Mouse (Mus musculus): ENCODE data around the gene Gm11595. TPM values are rescaled to one million over a fixed set of nuclear protein-coding genes. Genes with fewer than 3 reads are reported as not detected.

Gm11595 gene
- polyA plus RNA-seq, 1 experiment from 2014 or later, result not detected

GRCm38 (mm10) chr11:99768410-99768809 is 4.3 kb downstream of the Gm11595 start:
- WGBS, result 80% methylated on average over 2 of the region's 2 CpGs

GRCm38 (mm10) chr11:99758877-99759276 is 13.8 kb downstream of the Gm11595 start:
- Histone ChIP-seq H3K9me3 (ENCODE audit: control insufficient read depth, low read length) (no peaks in the 10 kb centered on the region), H3K27ac (replicated peaks; ENCODE audit: low read depth, low read length) (no peak overlapping the region), H3K4me1 (ENCODE audit: control insufficient read depth, insufficient read depth, low read length) (no peaks in the 10 kb centered on the region), H3K9ac (ENCODE audit: low read length) (no peak overlapping the region), H3K4me2 (ENCODE audit: low read depth, severe bottlenecking) (no peak overlapping the region), H3K27me3 (ENCODE audit: control insufficient read depth, insufficient read depth, low read length) (no peaks in the 10 kb centered on the region), H3K4me3 (ENCODE audit: low read depth, low read length) (no peak overlapping the region), H3K36me3 (ENCODE audit: control insufficient read depth, insufficient read depth, low read length) (no peaks in the 10 kb centered on the region)
- WGBS, result 97% methylated on average over 1 of the region's 1 CpGs
- ATAC-seq (ENCODE audit: insufficient number of reproducible peaks, low FRiP score, low TSS enrichment, low read depth) (no peak), DNase-seq (ENCODE audit: low spot score) (no peak)

More at GRCm38 (mm10) chr11:99768410-99768809, 4.3 kb downstream of the Gm11595 start:
- Histone ChIP-seq H3K27ac (replicated peaks; ENCODE audit: low read depth, low read length) (no peak overlapping the region), H3K4me3 (ENCODE audit: low read depth, low read length) (no peak overlapping the region), H3K4me2 (ENCODE audit: low read depth, severe bottlenecking) (no peak overlapping the region), H3K36me3 (ENCODE audit: control insufficient read depth, insufficient read depth, low read length) (no peaks in the 10 kb centered on the region), H3K9me3 (ENCODE audit: control insufficient read depth, low read length) (no peaks in the 10 kb centered on the region), H3K4me1 (ENCODE audit: control insufficient read depth, insufficient read depth, low read length) (no peaks in the 10 kb centered on the region), H3K27me3 (ENCODE audit: control insufficient read depth, insufficient read depth, low read length) (no peaks in the 10 kb centered on the region), H3K9ac (ENCODE audit: low read length) (no peak overlapping the region)
- no peak for DNase-seq (ENCODE audit: low spot score)
- no peak for ATAC-seq (ENCODE audit: insufficient number of reproducible peaks, low FRiP score, low TSS enrichment, low read depth)

GRCm38 (mm10) chr11:99743985-99744384 is 28.7 kb downstream of the Gm11595 start:
- Histone ChIP-seq H3K9ac (ENCODE audit: low read length) (no peak overlapping the region), H3K9me3 (ENCODE audit: control insufficient read depth, low read length) (no peaks in the 10 kb centered on the region), H3K4me1 (ENCODE audit: control insufficient read depth, insufficient read depth, low read length) (no peaks in the 10 kb centered on the region), H3K4me2 (ENCODE audit: low read depth, severe bottlenecking) (no peak overlapping the region), H3K36me3 (ENCODE audit: control insufficient read depth, insufficient read depth, low read length) (no peaks in the 10 kb centered on the region), H3K27me3 (ENCODE audit: control insufficient read depth, insufficient read depth, low read length) (no peaks in the 10 kb centered on the region), H3K4me3 (ENCODE audit: low read depth, low read length) (no peak overlapping the region), H3K27ac (replicated peaks; ENCODE audit: low read depth, low read length) (no peak overlapping the region)
- ATAC-seq (ENCODE audit: insufficient number of reproducible peaks, low FRiP score, low TSS enrichment, low read depth) (no peak), DNase-seq (ENCODE audit: low spot score) (no peak)
- 93% methylated on average over 3 of the region's 3 CpGs for WGBS

- DNase-seq (ENCODE audit: low spot score), result no peak
- Histone ChIP-seq H3K4me1 (ENCODE audit: control insufficient read depth, insufficient read depth, low read length) (no peaks in the 10 kb centered on the region), H3K4me3 (ENCODE audit: low read depth, low read length) (no peak within 1 kb of the TSS), H3K9ac (ENCODE audit: low read length) (no peak within 1 kb of the TSS), H3K9me3 (ENCODE audit: control insufficient read depth, low read length) (no peaks in the 10 kb centered on the region), H3K36me3 (ENCODE audit: control insufficient read depth, insufficient read depth, low read length) (no peaks in the 10 kb centered on the region), H3K4me2 (ENCODE audit: low read depth, severe bottlenecking) (no peak within 1 kb of the TSS), H3K27ac (replicated peaks; ENCODE audit: low read depth, low read length) (no peak within 1 kb of the TSS), H3K27me3 (ENCODE audit: control insufficient read depth, insufficient read depth, low read length) (no peaks in the 10 kb centered on the region)
- no peak for ATAC-seq (ENCODE audit: insufficient number of reproducible peaks, low FRiP score, low TSS enrichment, low read depth)
- 72% methylated on average over 2 of the region's 2 CpGs for WGBS
These were observed 38.5 kb downstream of the Gm11595 start, which contains the start of gene Gm14180 for GRCm38 (mm10) chr11:99734190-99734589. Gm14180 (minus strand) TSS chr11:99734290.

GRCm38 (mm10) chr11:99724061-99724460 is 48.7 kb downstream of the Gm11595 start:
- Histone ChIP-seq H3K4me3 (ENCODE audit: low read depth, low read length) (no peak overlapping the region), H3K9me3 (ENCODE audit: control insufficient read depth, low read length) (no peaks in the 10 kb centered on the region), H3K27ac (replicated peaks; ENCODE audit: low read depth, low read length) (no peak overlapping the region), H3K27me3 (ENCODE audit: control insufficient read depth, insufficient read depth, low read length) (no peaks in the 10 kb centered on the region), H3K4me2 (ENCODE audit: low read depth, severe bottlenecking) (no peak overlapping the region), H3K4me1 (ENCODE audit: control insufficient read depth, insufficient read depth, low read length) (no peaks in the 10 kb centered on the region), H3K36me3 (ENCODE audit: control insufficient read depth, insufficient read depth, low read length) (no peaks in the 10 kb centered on the region), H3K9ac (ENCODE audit: low read length) (no peak overlapping the region)
- ATAC-seq (ENCODE audit: insufficient number of reproducible peaks, low FRiP score, low TSS enrichment, low read depth) (no peak), DNase-seq (ENCODE audit: low spot score) (no peak)
- 78% methylated on average over 2 of the region's 2 CpGs for WGBS

Other genes starting within 250 kb of the Gm11595 start
- gene Krt40, start 229.8 kb downstream of the Gm11595 start, polyA plus RNA-seq (2014; fragmentation: Nextera tagmentation; extraction: Ambion mirVana), result not detected in 2 replicates
- gene Krtap3-3, start 222.0 kb downstream of the Gm11595 start, polyA plus RNA-seq (2014; fragmentation: Nextera tagmentation; extraction: Ambion mirVana), result not detected in 2 replicates
- gene Krtap3-2, start 216.1 kb downstream of the Gm11595 start, polyA plus RNA-seq (2014; fragmentation: Nextera tagmentation; extraction: Ambion mirVana), result not detected in 2 replicates
- not detected in 2 replicates for gene Gm11939, start 213.4 kb downstream of the Gm11595 start, polyA plus RNA-seq (2014; fragmentation: Nextera tagmentation; extraction: Ambion mirVana)
- not detected in 2 replicates for gene Krtap3-1, start 206.3 kb downstream of the Gm11595 start, polyA plus RNA-seq (2014; fragmentation: Nextera tagmentation; extraction: Ambion mirVana)
- gene Krtap1-5, start 191.9 kb downstream of the Gm11595 start, polyA plus RNA-seq (2014; fragmentation: Nextera tagmentation; extraction: Ambion mirVana), result not detected in 2 replicates
- not detected in 2 replicates for gene Krtap1-4, start 189.3 kb downstream of the Gm11595 start, polyA plus RNA-seq (2014; fragmentation: Nextera tagmentation; extraction: Ambion mirVana)
- gene Krtap1-3, start 181.6 kb downstream of the Gm11595 start, polyA plus RNA-seq (2014; fragmentation: Nextera tagmentation; extraction: Ambion mirVana), result not detected in 2 replicates
- not detected in 2 replicates for gene Krtap9-3, start 174.8 kb downstream of the Gm11595 start, polyA plus RNA-seq (2014; fragmentation: Nextera tagmentation; extraction: Ambion mirVana)
- gene Gm11938, start 169.6 kb downstream of the Gm11595 start, polyA plus RNA-seq (2014; fragmentation: Nextera tagmentation; extraction: Ambion mirVana), result not detected in 2 replicates
- gene Gm11937, start 162.7 kb downstream of the Gm11595 start, polyA plus RNA-seq (2014; fragmentation: Nextera tagmentation; extraction: Ambion mirVana), result not detected in 2 replicates
- not detected in 2 replicates for gene Krtap2-4, start 158.1 kb downstream of the Gm11595 start, polyA plus RNA-seq (2014; fragmentation: Nextera tagmentation; extraction: Ambion mirVana)
- gene Gm11562, start 152.5 kb downstream of the Gm11595 start, polyA plus RNA-seq (2014; fragmentation: Nextera tagmentation; extraction: Ambion mirVana), result not detected in 2 replicates
- gene Krtap4-1, start 144.7 kb downstream of the Gm11595 start, polyA plus RNA-seq (2014; fragmentation: Nextera tagmentation; extraction: Ambion mirVana), result not detected in 2 replicates
- not detected in 2 replicates for gene Krtap4-2, start 137.8 kb downstream of the Gm11595 start, polyA plus RNA-seq (2014; fragmentation: Nextera tagmentation; extraction: Ambion mirVana)
- not detected in 2 replicates for gene Krtap4-7, start 128.8 kb downstream of the Gm11595 start, polyA plus RNA-seq (2014; fragmentation: Nextera tagmentation; extraction: Ambion mirVana)
- gene Gm11555, start 122.7 kb downstream of the Gm11595 start, polyA plus RNA-seq (2014; fragmentation: Nextera tagmentation; extraction: Ambion mirVana), result not detected in 2 replicates
- not detected in 2 replicates for gene Gm11563, start 114.0 kb downstream of the Gm11595 start, polyA plus RNA-seq (2014; fragmentation: Nextera tagmentation; extraction: Ambion mirVana)
- gene Krtap4-6, start 107.0 kb downstream of the Gm11595 start, polyA plus RNA-seq (2014; fragmentation: Nextera tagmentation; extraction: Ambion mirVana), result not detected in 2 replicates
- not detected in 2 replicates for gene Gm14190, start 82.2 kb downstream of the Gm11595 start, polyA plus RNA-seq (2014; fragmentation: Nextera tagmentation; extraction: Ambion mirVana)
- gene Gm14180, start 38.6 kb downstream of the Gm11595 start, polyA plus RNA-seq (2014; fragmentation: Nextera tagmentation; extraction: Ambion mirVana), result not detected in 2 replicates
- not detected in 2 replicates for gene Krtap4-8, start 7.8 kb upstream of the Gm11595 start, polyA plus RNA-seq (2014; fragmentation: Nextera tagmentation; extraction: Ambion mirVana)
- gene Krtap4-9, start 12.3 kb upstream of the Gm11595 start, polyA plus RNA-seq (2014; fragmentation: Nextera tagmentation; extraction: Ambion mirVana), result not detected in 2 replicates
- not detected in 2 replicates for gene Gm11596, start 20.6 kb upstream of the Gm11595 start, polyA plus RNA-seq (2014; fragmentation: Nextera tagmentation; extraction: Ambion mirVana)
- gene Gm11569, start 26.0 kb upstream of the Gm11595 start, polyA plus RNA-seq (2014; fragmentation: Nextera tagmentation; extraction: Ambion mirVana), result not detected in 2 replicates
- not detected in 2 replicates for gene Gm11554, start 31.5 kb upstream of the Gm11595 start, polyA plus RNA-seq (2014; fragmentation: Nextera tagmentation; extraction: Ambion mirVana)
- not detected in 2 replicates for gene Krtap4-13, start 37.0 kb upstream of the Gm11595 start, polyA plus RNA-seq (2014; fragmentation: Nextera tagmentation; extraction: Ambion mirVana)
- gene Gm11564, start 42.8 kb upstream of the Gm11595 start, polyA plus RNA-seq (2014; fragmentation: Nextera tagmentation; extraction: Ambion mirVana), result not detected in 2 replicates
- not detected in 2 replicates for gene 2300003K06Rik, start 65.2 kb upstream of the Gm11595 start, polyA plus RNA-seq (2014; fragmentation: Nextera tagmentation; extraction: Ambion mirVana)
- gene Krtap4-16, start 78.7 kb upstream of the Gm11595 start, polyA plus RNA-seq (2014; fragmentation: Nextera tagmentation; extraction: Ambion mirVana), result not detected in 2 replicates
- not detected in 2 replicates for gene Gm11568, start 85.0 kb upstream of the Gm11595 start, polyA plus RNA-seq (2014; fragmentation: Nextera tagmentation; extraction: Ambion mirVana)
- gene Gm11559, start 91.6 kb upstream of the Gm11595 start, polyA plus RNA-seq (2014; fragmentation: Nextera tagmentation; extraction: Ambion mirVana), result not detected in 2 replicates
- not detected in 2 replicates for gene Krtap9-1, start 100.5 kb upstream of the Gm11595 start, polyA plus RNA-seq (2014; fragmentation: Nextera tagmentation; extraction: Ambion mirVana)
- gene Gm11567, start 106.3 kb upstream of the Gm11595 start, polyA plus RNA-seq (2014; fragmentation: Nextera tagmentation; extraction: Ambion mirVana), result not detected in 2 replicates
- not detected in 2 replicates for gene Krtap31-1, start 135.0 kb upstream of the Gm11595 start, polyA plus RNA-seq (2014; fragmentation: Nextera tagmentation; extraction: Ambion mirVana)
- gene Gm11565, start 141.8 kb upstream of the Gm11595 start, polyA plus RNA-seq (2014; fragmentation: Nextera tagmentation; extraction: Ambion mirVana), result not detected in 2 replicates
- not detected in 2 replicates for gene Krtap31-2, start 163.4 kb upstream of the Gm11595 start, polyA plus RNA-seq (2014; fragmentation: Nextera tagmentation; extraction: Ambion mirVana)
- gene Krtap9-5, start 175.6 kb upstream of the Gm11595 start, polyA plus RNA-seq (2014; fragmentation: Nextera tagmentation; extraction: Ambion mirVana), result not detected in 2 replicates
- gene Krtap29-1, start 206.1 kb upstream of the Gm11595 start, polyA plus RNA-seq (2014; fragmentation: Nextera tagmentation; extraction: Ambion mirVana), result not detected in 2 replicates
- gene Krtap16-1, start 213.7 kb upstream of the Gm11595 start, polyA plus RNA-seq (2014; fragmentation: Nextera tagmentation; extraction: Ambion mirVana), result not detected in 2 replicates
- gene Krtap17-1, start 221.1 kb upstream of the Gm11595 start, polyA plus RNA-seq (2014; fragmentation: Nextera tagmentation; extraction: Ambion mirVana), result 0.48 and 1.0 TPM in 2 replicates
- not detected in 2 replicates for gene Krt33a, start 243.3 kb upstream of the Gm11595 start, polyA plus RNA-seq (2014; fragmentation: Nextera tagmentation; extraction: Ambion mirVana)